In genomic region chr11:117989241-117989640, GRCm38 (mm10) we compare ENCODE assay signal across 16 mouse cellular contexts. TPM values are rescaled to one million over a fixed set of nuclear protein-coding genes. Genes with fewer than 3 reads are reported as not detected.
DNase-seq lines count a peak whose midpoint lies in the region; ATAC-seq and TF ChIP-seq lines count a peak whose summit lies in the region.
"Had no signal": no experiment of that assay in that cellular context is flagged by ENCODE, and none has a peak within 500 bp of the region (broad histone marks: within the 10 kb centered on the region; RNA-seq: fewer than 3 reads in every experiment).

No protein-coding gene starts in this region.

- H3K4me2 ChIP-seq in forebrain, embryonic 13.5 days: no peak overlapping the region
- no peak overlapping the region for H3K4me2 ChIP-seq in forebrain, embryonic 12.5 days
- H3K4me2 ChIP-seq in lung, postnatal 0 days (replicated peaks; ENCODE audit: low read depth, low read length): no peak overlapping the region; the same call in 1 of the 2 replicates
- no peak overlapping the region for H3K4me2 ChIP-seq in intestine, postnatal 0 days (replicated peaks; ENCODE audit: low read depth)
- H3K4me2 ChIP-seq: forebrain, embryonic 15.5 days had no signal

- ATAC-seq in forebrain, embryonic 13.5 days: no peak
- ATAC-seq in forebrain, embryonic 12.5 days (ENCODE audit: low FRiP score): no peak
- no peak for ATAC-seq in lung, postnatal 0 days
- ATAC-seq in intestine, postnatal 0 days: no peak
- ATAC-seq: forebrain, embryonic 15.5 days had no signal

- H3K4me1 ChIP-seq in forebrain, embryonic 13.5 days: peaks cover 44% of the 10 kb centered on the region
- H3K4me1 ChIP-seq in forebrain, embryonic 12.5 days: peaks cover 67% of the 10 kb centered on the region
- peaks cover 44% of the 10 kb centered on the region for H3K4me1 ChIP-seq in lung, postnatal 0 days (ENCODE audit: insufficient read depth, low read depth, low read length)
- H3K4me1 ChIP-seq in intestine, postnatal 0 days (replicated peaks; ENCODE audit: control insufficient read depth, insufficient read depth, low read length): peaks cover 20% of the 10 kb centered on the region
- H3K4me1 ChIP-seq in small intestine, adult 2 months (ENCODE audit: control insufficient read depth, insufficient read depth, insufficient read length, low read length): peaks cover 49% of the 10 kb centered on the region

- H3K27ac ChIP-seq in forebrain, embryonic 13.5 days: no peak overlapping the region
- H3K27ac ChIP-seq in forebrain, embryonic 12.5 days: no peak overlapping the region
- H3K27ac ChIP-seq in lung, postnatal 0 days (ENCODE audit: low read length): peak overlapping the region; percentile 98; the same call in 1 of the 2 replicates
- peak overlapping the region; percentile 60; the same call in 1 of the 2 replicates for H3K27ac ChIP-seq in intestine, postnatal 0 days (ENCODE audit: low read depth, low read length)
- H3K27ac ChIP-seq in small intestine, adult 2 months (ENCODE audit: insufficient read depth, low read depth, low read length): peak overlapping the region; percentile 68
- H3K27ac ChIP-seq: forebrain, embryonic 15.5 days; kidney, postnatal 0 days had no signal

- H3K9me3 ChIP-seq in forebrain, embryonic 13.5 days (replicated peaks): no peaks in the 10 kb centered on the region
- H3K9me3 ChIP-seq in forebrain, embryonic 12.5 days: no peaks in the 10 kb centered on the region
- no peaks in the 10 kb centered on the region for H3K9me3 ChIP-seq in lung, postnatal 0 days (ENCODE audit: low read length)
- H3K9me3 ChIP-seq in intestine, postnatal 0 days (ENCODE audit: control insufficient read depth): no peaks in the 10 kb centered on the region
- H3K9me3 ChIP-seq: forebrain, embryonic 15.5 days had no signal

- TF ChIP-seq CTCF in lung, postnatal 0 days (IDR thresholded peaks at IDR 0.05): no peak
- TF ChIP-seq CTCF in intestine, postnatal 0 days (IDR thresholded peaks at IDR 0.05; ENCODE audit: low read depth): no peak
- no peak for TF ChIP-seq CTCF in small intestine, adult 2 months (IDR thresholded peaks at IDR 0.05; ENCODE audit: extremely low read depth, insufficient read length, insufficient replicate concordance, low read depth, low read length)

- no peak for DNase-seq in lung, postnatal 0 days (ENCODE audit: low spot score)
- DNase-seq in lung, postnatal 4 days: no peak
- DNase-seq in adipocyte (ENCODE audit: low spot score): no peak
- no peak for DNase-seq in right cerebral cortex, postnatal 4 days
- DNase-seq: adrenal gland, adult 8-10 months; cerebellum, adult 9-10 months; gastrocnemius, postnatal 10 days; layer of hippocampus, adult 9-11 months; lung, postnatal 36 days; midbrain, embryonic 14.5 days had no signal

- H3K9ac ChIP-seq in forebrain, embryonic 13.5 days: 0 out of 2 replicates have a peak overlapping the region, but pooled peaks have one; percentile 8
- H3K9ac ChIP-seq in forebrain, embryonic 12.5 days: no peak overlapping the region
- no peak overlapping the region for H3K9ac ChIP-seq in lung, postnatal 0 days (replicated peaks; ENCODE audit: low read depth)
- no peak overlapping the region for H3K9ac ChIP-seq in intestine, postnatal 0 days (ENCODE audit: low read depth, low read length)
- H3K9ac ChIP-seq: forebrain, embryonic 15.5 days had no signal

- H3K27me3 ChIP-seq in forebrain, embryonic 13.5 days: no peaks in the 10 kb centered on the region
- H3K27me3 ChIP-seq in forebrain, embryonic 12.5 days: no peaks in the 10 kb centered on the region
- no peaks in the 10 kb centered on the region for H3K27me3 ChIP-seq in lung, postnatal 0 days (replicated peaks; ENCODE audit: insufficient read depth, low read length)
- no peaks in the 10 kb centered on the region for H3K27me3 ChIP-seq in intestine, postnatal 0 days (replicated peaks; ENCODE audit: control insufficient read depth, insufficient read depth, low read length)
- H3K27me3 ChIP-seq in small intestine, adult 2 months (ENCODE audit: control insufficient read depth, insufficient read depth, low read length): no peaks in the 10 kb centered on the region
- H3K27me3 ChIP-seq: forebrain, embryonic 15.5 days had no signal

- 90% methylated on average over 4 of the region's 4 CpGs for WGBS in forebrain, embryonic 13.5 days
- 94% methylated on average over 4 of the region's 4 CpGs for WGBS in forebrain, embryonic 12.5 days
- 75% methylated on average over 4 of the region's 4 CpGs for WGBS in lung, postnatal 0 days
- 83% methylated on average over 4 of the region's 4 CpGs for WGBS in intestine, postnatal 0 days
- 84% methylated on average over 4 of the region's 4 CpGs for whole genome bisulfite sequencing in small intestine, adult 2 months

- H3K4me3 ChIP-seq in forebrain, embryonic 13.5 days: no peak overlapping the region
- no peak overlapping the region for H3K4me3 ChIP-seq in forebrain, embryonic 12.5 days (replicated peaks)
- H3K4me3 ChIP-seq in lung, postnatal 0 days (ENCODE audit: low read depth, low read length): no peak overlapping the region
- H3K4me3 ChIP-seq in intestine, postnatal 0 days (ENCODE audit: low read depth, low read length): no peak overlapping the region
- no peak overlapping the region for H3K4me3 ChIP-seq in small intestine, adult 2 months (ENCODE audit: low read depth, low read length)
- H3K4me3 ChIP-seq: forebrain, embryonic 15.5 days had no signal

- no peak for TF ChIP-seq EP300 in lung, postnatal 0 days (IDR thresholded peaks at IDR 0.05)

- no peak for TF ChIP-seq POLR2A in small intestine, adult 2 months (IDR thresholded peaks at IDR 0.05; ENCODE audit: low read depth, low read length)

- H3K36me3 ChIP-seq in forebrain, embryonic 13.5 days (ENCODE audit: poor library complexity, severe bottlenecking): no peaks in the 10 kb centered on the region
- H3K36me3 ChIP-seq in forebrain, embryonic 12.5 days (replicated peaks): no peaks in the 10 kb centered on the region
- H3K36me3 ChIP-seq in lung, postnatal 0 days (ENCODE audit: insufficient read depth, low read length): no peaks in the 10 kb centered on the region
- no peaks in the 10 kb centered on the region for H3K36me3 ChIP-seq in intestine, postnatal 0 days (ENCODE audit: control insufficient read depth, insufficient read depth)
- no peaks in the 10 kb centered on the region for H3K36me3 ChIP-seq in small intestine, adult 2 months (ENCODE audit: control insufficient read depth, insufficient read depth, low read length)
- H3K36me3 ChIP-seq: forebrain, embryonic 15.5 days had no signal

RNA-seq across cellular contexts. Expression of gene Pgs1, which starts 3.1 kb away (rescaled TPM):
- 42.7 and 47.7 TPM in 2 replicates for polyA plus RNA-seq in forebrain, embryonic 13.5 days (2015; fragmentation: Nextera tagmentation; extraction: Ambion mirVana)
- 45.3 and 45.9 TPM in 2 replicates for polyA plus RNA-seq in forebrain, embryonic 12.5 days (2016; fragmentation: Nextera tagmentation; extraction: Ambion mirVana)
- polyA plus RNA-seq in lung, postnatal 0 days (2015; fragmentation: Nextera tagmentation; extraction: Ambion mirVana): 88.6 and 89.5 TPM in 2 replicates
- 23.1 and 24.0 TPM in 2 replicates for polyA plus RNA-seq in intestine, postnatal 0 days (2015; fragmentation: Nextera tagmentation; extraction: Ambion mirVana)
- polyA plus RNA-seq in small intestine, adult 2 months (2012; rRNA removed): 19.8 and 35.0 TPM in 2 replicates

RNA-seq across cellular contexts. Expression of gene Socs3, which starts 19.4 kb away (rescaled TPM):
- polyA plus RNA-seq in forebrain, embryonic 13.5 days (2015; fragmentation: Nextera tagmentation; extraction: Ambion mirVana): 12.4 and 13.5 TPM in 2 replicates
- 13.5 and 14.7 TPM in 2 replicates for polyA plus RNA-seq in forebrain, embryonic 12.5 days (2016; fragmentation: Nextera tagmentation; extraction: Ambion mirVana)
- 27.5 and 57.0 TPM in 2 replicates for polyA plus RNA-seq in lung, postnatal 0 days (2015; fragmentation: Nextera tagmentation; extraction: Ambion mirVana)
- polyA plus RNA-seq in intestine, postnatal 0 days (2015; fragmentation: Nextera tagmentation; extraction: Ambion mirVana): 15.7 and 15.9 TPM in 2 replicates
- polyA plus RNA-seq in small intestine, adult 2 months (2012; rRNA removed): 27.2 and 47.2 TPM in 2 replicates

Comparison
In these comparisons a context has a peak if more than half of its experiments do, and no peak if none do; other contexts are left out.
1. H3K27ac ChIP-seq: peak in lung, postnatal 0 days (single experiment), intestine, postnatal 0 days (single experiment) and small intestine, adult 2 months (single experiment); none in forebrain, embryonic 13.5 days (single experiment) and forebrain, embryonic 12.5 days (single experiment).